Mouse (Mus musculus): ENCODE measurements at regions not wholly inside any gene's neighbourhood (a gene's known extent, or its start where the extent isn't known, plus 50 kb on each side); places are given as distances from the start of the nearest gene placed in this dataset.

GRCm38 (mm10) chr1:89207306-89207705, 137.1 kb downstream of the Sh3bp4 start:
- no peaks in the 10 kb centered on the region for H3K36me3 ChIP-seq (ENCODE audit: control insufficient read depth, insufficient read depth, low read length)
- 4% methylated on average over 1 of the region's 1 CpGs for WGBS

GRCm38 (mm10) chr1:89211116-89211515, 140.9 kb downstream of the Sh3bp4 start:
- Histone ChIP-seq H3K9ac (replicated peaks; ENCODE audit: low read depth, low read length) (no peak overlapping the region), H3K9me3 (ENCODE audit: control insufficient read depth, low read length) (no peaks in the 10 kb centered on the region), H3K4me3 (ENCODE audit: low read depth, low read length) (no peak overlapping the region), H3K4me2 (ENCODE audit: low read depth, low read length) (no peak overlapping the region), H3K4me1 (ENCODE audit: control insufficient read depth, insufficient read depth, low read length) (no peaks in the 10 kb centered on the region), H3K27ac (ENCODE audit: low read depth, low read length) (no peak overlapping the region), H3K36me3 (ENCODE audit: control insufficient read depth, insufficient read depth, low read length) (no peaks in the 10 kb centered on the region), H3K27me3 (ENCODE audit: control insufficient read depth, insufficient read depth, low read length) (no peaks in the 10 kb centered on the region)
- no peak for ATAC-seq (ENCODE audit: low read depth)
- WGBS, result 80% methylated on average over 6 of the region's 6 CpGs

More at GRCm38 (mm10) chr1:89207306-89207705, 137.1 kb downstream of the Sh3bp4 start:
- no peaks in the 10 kb centered on the region for H3K9me3 ChIP-seq (ENCODE audit: control insufficient read depth, low read length)
- no peak overlapping the region for H3K4me3 ChIP-seq (ENCODE audit: low read depth, low read length)
- H3K4me1 ChIP-seq (ENCODE audit: control insufficient read depth, insufficient read depth, low read length), result no peaks in the 10 kb centered on the region
- no peak for ATAC-seq (ENCODE audit: low read depth)
- H3K27me3 ChIP-seq (ENCODE audit: control insufficient read depth, insufficient read depth, low read length), result no peaks in the 10 kb centered on the region
- no peak overlapping the region for H3K27ac ChIP-seq (ENCODE audit: low read depth, low read length)
- no peak overlapping the region for H3K4me2 ChIP-seq (ENCODE audit: low read depth, low read length)
- H3K9ac ChIP-seq (replicated peaks; ENCODE audit: low read depth, low read length), result no peak overlapping the region

GRCm38 (mm10) chr1:89228426-89228825, 158.2 kb downstream of the Sh3bp4 start:
- Histone ChIP-seq H3K27me3 (ENCODE audit: control insufficient read depth, insufficient read depth, low read length) (no peaks in the 10 kb centered on the region), H3K36me3 (ENCODE audit: control insufficient read depth, insufficient read depth, low read length) (no peaks in the 10 kb centered on the region), H3K4me2 (ENCODE audit: low read depth, low read length) (no peak overlapping the region), H3K4me1 (ENCODE audit: control insufficient read depth, insufficient read depth, low read length) (no peaks in the 10 kb centered on the region), H3K4me3 (ENCODE audit: low read depth, low read length) (no peak overlapping the region), H3K27ac (ENCODE audit: low read depth, low read length) (no peak overlapping the region), H3K9ac (replicated peaks; ENCODE audit: low read depth, low read length) (no peak overlapping the region), H3K9me3 (ENCODE audit: control insufficient read depth, low read length) (no peaks in the 10 kb centered on the region; the same call in 1 of the 2 replicates)
- no peak for ATAC-seq (ENCODE audit: low read depth)
- 52% methylated on average over 5 of the region's 5 CpGs for WGBS

GRCm38 (mm10) chr1:89231756-89232155, 161.5 kb downstream of the Sh3bp4 start:
- ATAC-seq (ENCODE audit: low read depth), result no peak
- Histone ChIP-seq H3K9me3 (ENCODE audit: control insufficient read depth, low read length) (no peaks in the 10 kb centered on the region), H3K4me1 (ENCODE audit: control insufficient read depth, insufficient read depth, low read length) (no peaks in the 10 kb centered on the region), H3K36me3 (ENCODE audit: control insufficient read depth, insufficient read depth, low read length) (no peaks in the 10 kb centered on the region), H3K4me3 (ENCODE audit: low read depth, low read length) (no peak overlapping the region), H3K27me3 (ENCODE audit: control insufficient read depth, insufficient read depth, low read length) (no peaks in the 10 kb centered on the region), H3K27ac (ENCODE audit: low read depth, low read length) (no peak overlapping the region), H3K9ac (replicated peaks; ENCODE audit: low read depth, low read length) (no peak overlapping the region), H3K4me2 (ENCODE audit: low read depth, low read length) (no peak overlapping the region)
- WGBS, result 93% methylated on average over 6 of the region's 6 CpGs

- H3K27me3 ChIP-seq (ENCODE audit: control insufficient read depth, insufficient read depth, low read length), result no peaks in the 10 kb centered on the region
- no peaks in the 10 kb centered on the region for H3K36me3 ChIP-seq (ENCODE audit: control insufficient read depth, insufficient read depth, low read length)
- WGBS, result 80% methylated on average over 5 of the region's 5 CpGs
- no peak for ATAC-seq (ENCODE audit: low read depth)
- H3K9ac ChIP-seq (replicated peaks; ENCODE audit: low read depth, low read length), result no peak overlapping the region
- no peaks in the 10 kb centered on the region for H3K9me3 ChIP-seq (ENCODE audit: control insufficient read depth, low read length)
- H3K27ac ChIP-seq (ENCODE audit: low read depth, low read length), result no peak overlapping the region
- H3K4me1 ChIP-seq (ENCODE audit: control insufficient read depth, insufficient read depth, low read length), result no peaks in the 10 kb centered on the region
- no peak overlapping the region for H3K4me2 ChIP-seq (ENCODE audit: low read depth, low read length)
- H3K4me3 ChIP-seq (ENCODE audit: low read depth, low read length), result no peak overlapping the region
Measured at GRCm38 (mm10) chr1:89232391-89232790, 162.2 kb downstream of the Sh3bp4 start.

- H3K4me2 ChIP-seq (ENCODE audit: low read depth, low read length), result no peak overlapping the region
- no peak for ATAC-seq (ENCODE audit: low read depth)
- H3K36me3 ChIP-seq (ENCODE audit: control insufficient read depth, insufficient read depth, low read length), result no peaks in the 10 kb centered on the region
- no peaks in the 10 kb centered on the region for H3K27me3 ChIP-seq (ENCODE audit: control insufficient read depth, insufficient read depth, low read length)
- WGBS, result 69% methylated on average over 8 of the region's 8 CpGs
- no peak overlapping the region for H3K27ac ChIP-seq (ENCODE audit: low read depth, low read length)
- no peak overlapping the region for H3K9ac ChIP-seq (replicated peaks; ENCODE audit: low read depth, low read length)
- H3K4me3 ChIP-seq (ENCODE audit: low read depth, low read length), result no peak overlapping the region
- H3K9me3 ChIP-seq (ENCODE audit: control insufficient read depth, low read length), result no peaks in the 10 kb centered on the region
- peaks cover 3% of the 10 kb centered on the region; the same call in 1 of the 2 replicates for H3K4me1 ChIP-seq (ENCODE audit: control insufficient read depth, insufficient read depth, low read length)
Measured at GRCm38 (mm10) chr1:89234895-89235294, 164.7 kb downstream of the Sh3bp4 start.

GRCm38 (mm10) chr1:89235296-89235695, 165.1 kb downstream of the Sh3bp4 start:
- Histone ChIP-seq H3K4me2 (ENCODE audit: low read depth, low read length) (no peak overlapping the region), H3K9me3 (ENCODE audit: control insufficient read depth, low read length) (no peaks in the 10 kb centered on the region), H3K9ac (replicated peaks; ENCODE audit: low read depth, low read length) (no peak overlapping the region), H3K36me3 (ENCODE audit: control insufficient read depth, insufficient read depth, low read length) (no peaks in the 10 kb centered on the region), H3K27me3 (ENCODE audit: control insufficient read depth, insufficient read depth, low read length) (no peaks in the 10 kb centered on the region), H3K4me1 (ENCODE audit: control insufficient read depth, insufficient read depth, low read length) (peaks cover 3% of the 10 kb centered on the region; the same call in 1 of the 2 replicates), H3K27ac (ENCODE audit: low read depth, low read length) (no peak overlapping the region), H3K4me3 (ENCODE audit: low read depth, low read length) (no peak overlapping the region)
- peak; percentile 70; the same call in 1 of the 2 replicates for ATAC-seq (ENCODE audit: low read depth)
- 48% methylated on average over 3 of the region's 3 CpGs for WGBS

- H3K4me2 ChIP-seq (ENCODE audit: low read depth, low read length), result no peak overlapping the region
- H3K36me3 ChIP-seq (ENCODE audit: control insufficient read depth, insufficient read depth, low read length), result no peaks in the 10 kb centered on the region
- peaks cover 3% of the 10 kb centered on the region; the same call in 1 of the 2 replicates for H3K4me1 ChIP-seq (ENCODE audit: control insufficient read depth, insufficient read depth, low read length)
- no peak overlapping the region for H3K9ac ChIP-seq (replicated peaks; ENCODE audit: low read depth, low read length)
- ATAC-seq (ENCODE audit: low read depth), result no peak
- no peaks in the 10 kb centered on the region for H3K9me3 ChIP-seq (ENCODE audit: control insufficient read depth, low read length)
- H3K27ac ChIP-seq (ENCODE audit: low read depth, low read length), result no peak overlapping the region
- no peaks in the 10 kb centered on the region for H3K27me3 ChIP-seq (ENCODE audit: control insufficient read depth, insufficient read depth, low read length)
- 65% methylated on average over 5 of the region's 5 CpGs for WGBS
- no peak overlapping the region for H3K4me3 ChIP-seq (ENCODE audit: low read depth, low read length)
Measured at GRCm38 (mm10) chr1:89237696-89238095, 167.5 kb downstream of the Sh3bp4 start.

GRCm38 (mm10) chr1:89244598-89244997, 174.4 kb downstream of the Sh3bp4 start:
- Histone ChIP-seq H3K4me3 (ENCODE audit: low read depth, low read length) (no peak overlapping the region), H3K36me3 (ENCODE audit: control insufficient read depth, insufficient read depth, low read length) (no peaks in the 10 kb centered on the region), H3K9ac (replicated peaks; ENCODE audit: low read depth, low read length) (no peak overlapping the region), H3K9me3 (ENCODE audit: control insufficient read depth, low read length) (no peaks in the 10 kb centered on the region; the same call in 1 of the 2 replicates), H3K27me3 (ENCODE audit: control insufficient read depth, insufficient read depth, low read length) (no peaks in the 10 kb centered on the region), H3K27ac (ENCODE audit: low read depth, low read length) (no peak overlapping the region), H3K4me1 (ENCODE audit: control insufficient read depth, insufficient read depth, low read length) (peaks cover 9% of the 10 kb centered on the region), H3K4me2 (ENCODE audit: low read depth, low read length) (no peak overlapping the region)
- WGBS, result 86% methylated on average over 8 of the region's 8 CpGs
- no peak for ATAC-seq (ENCODE audit: low read depth)
